Comparison of ENCODE assay signal across 17 mouse cellular contexts in genomic region chr5:96536527-96536926, GRCm38 (mm10).
"Had no signal": no experiment of that assay in that cellular context is flagged by ENCODE, and none has a peak within 500 bp of the region (broad histone marks: within the 10 kb centered on the region; RNA-seq: fewer than 3 reads in every experiment).

No protein-coding gene starts in this region.

- H3K27me3 ChIP-seq: limb, embryonic 15.5 days; lung, embryonic 15.5 days; megakaryocyte, embryonic 14.5 days; midbrain, embryonic 13.5 days; midbrain, embryonic 15.5 days; neural tube, embryonic 12.5 days; stomach, embryonic 15.5 days had no signal

- H3K36me3 ChIP-seq: limb, embryonic 15.5 days; lung, embryonic 15.5 days; midbrain, embryonic 13.5 days; midbrain, embryonic 15.5 days; neural tube, embryonic 12.5 days; stomach, embryonic 15.5 days had no signal

- H3K4me2 ChIP-seq: limb, embryonic 15.5 days; lung, embryonic 15.5 days; midbrain, embryonic 11.5 days; midbrain, embryonic 13.5 days; midbrain, embryonic 15.5 days; neural tube, embryonic 12.5 days; stomach, embryonic 15.5 days had no signal

- DNase-seq: lung, adult 2 months; lung, postnatal 14 days; lung, postnatal 4 days; right cerebral cortex, postnatal 14 days; thymus, adult 2 months; thymus, postnatal 25 days; thymus, postnatal 4 days had no signal

- H3K9ac ChIP-seq: limb, embryonic 15.5 days; lung, embryonic 15.5 days; midbrain, embryonic 13.5 days; midbrain, embryonic 15.5 days; neural tube, embryonic 12.5 days; stomach, embryonic 15.5 days had no signal

- H3K27ac ChIP-seq: limb, embryonic 15.5 days; lung, embryonic 15.5 days; midbrain, embryonic 13.5 days; midbrain, embryonic 15.5 days; neural tube, embryonic 12.5 days; stomach, embryonic 15.5 days; stomach, postnatal 0 days had no signal

- ATAC-seq: lung, postnatal 0 days; midbrain, embryonic 13.5 days; midbrain, embryonic 15.5 days had no signal

- H3K9me3 ChIP-seq: limb, embryonic 15.5 days; lung, embryonic 15.5 days; megakaryocyte, embryonic 14.5 days; midbrain, embryonic 13.5 days; midbrain, embryonic 15.5 days; neural tube, embryonic 12.5 days; stomach, embryonic 15.5 days had no signal

- H3K4me1 ChIP-seq: lung, embryonic 15.5 days; megakaryocyte, embryonic 14.5 days; midbrain, embryonic 13.5 days; midbrain, embryonic 15.5 days; neural tube, embryonic 12.5 days; stomach, embryonic 15.5 days had no signal

- H3K4me3 ChIP-seq: limb, embryonic 15.5 days; lung, embryonic 15.5 days; megakaryocyte, embryonic 14.5 days; midbrain, embryonic 13.5 days; midbrain, embryonic 15.5 days; neural tube, embryonic 12.5 days; stomach, embryonic 15.5 days had no signal
